Mouse (Mus musculus) bone marrow macrophage, adult 2 months (primary cell): ENCODE data around the gene Tmem222.

Experiments
- CTCF ChIP-seq: IDR thresholded peaks from 2 replicates; pipeline ENCODE4 v1.5.1; 2012; ENCODE audit warnings: low read depth, mild to moderate bottlenecking, low read length, moderate library complexity
- POLR2A ChIP-seq: IDR thresholded peaks from 2 replicates; pipeline ENCODE4 v1.6.1; 2012; ENCODE audit warnings: mild to moderate bottlenecking, low read depth, low read length, borderline replicate concordance

- TF ChIP-seq CTCF (no peak), POLR2A (no peak)
These were observed 11.8 kb downstream of the Tmem222 start for GRCm38 (mm10) chr4:133265759-133266158.
